Mouse (Mus musculus): ENCODE results near the gene Olfr147. TPM values are rescaled to one million over a fixed set of nuclear protein-coding genes. Genes with fewer than 3 reads are reported as not detected.
"Not testable (repeated sequence)": the region's sequence is repeated elsewhere in the genome, so short reads cannot be mapped to it uniquely, and the experiment has no call there.

Gene Olfr147
- polyA plus RNA-seq (2015; fragmentation: Nextera tagmentation; extraction: Ambion mirVana): not detected in 2 replicates

DNA sequence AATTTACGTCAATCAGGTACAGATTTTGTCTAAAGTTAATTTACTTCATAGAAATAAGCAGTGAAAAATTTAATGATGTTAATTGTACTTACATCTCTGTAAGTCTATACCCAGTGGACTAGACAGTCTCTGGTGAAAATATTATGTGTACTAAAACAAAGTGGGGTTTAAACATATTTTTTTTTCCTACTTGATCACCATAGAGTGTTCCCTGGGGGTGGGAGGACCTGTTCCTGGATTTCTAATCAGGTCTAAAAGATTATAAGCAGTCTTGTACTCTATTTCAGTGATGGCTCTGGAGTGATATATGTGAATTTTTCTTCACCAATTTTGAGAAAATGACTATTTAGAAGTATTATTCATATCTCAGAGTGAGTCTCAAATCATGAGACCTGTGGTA lies at the start of gene Olfr147:
TSS of gene Olfr147 (plus strand) at position 301 of the 400 bp plus-strand sequence.
- no peak for ATAC-seq (ENCODE audit: extremely low read depth, insufficient number of reproducible peaks, low FRiP score, low TSS enrichment)
- H3K9ac ChIP-seq: no peak within 1 kb of the TSS
- no peaks in the 10 kb centered on the region for H3K9me3 ChIP-seq
- H3K4me3 ChIP-seq: no peak within 1 kb of the TSS
- no peaks in the 10 kb centered on the region for H3K27me3 ChIP-seq (replicated peaks)
- H3K4me2 ChIP-seq: no peak within 1 kb of the TSS
- WGBS: 64% methylated on average over 1 of the region's 1 CpGs
- H3K27ac ChIP-seq (replicated peaks): no peak within 1 kb of the TSS
- no peaks in the 10 kb centered on the region for H3K36me3 ChIP-seq
- H3K4me1 ChIP-seq: no peaks in the 10 kb centered on the region

DNA sequence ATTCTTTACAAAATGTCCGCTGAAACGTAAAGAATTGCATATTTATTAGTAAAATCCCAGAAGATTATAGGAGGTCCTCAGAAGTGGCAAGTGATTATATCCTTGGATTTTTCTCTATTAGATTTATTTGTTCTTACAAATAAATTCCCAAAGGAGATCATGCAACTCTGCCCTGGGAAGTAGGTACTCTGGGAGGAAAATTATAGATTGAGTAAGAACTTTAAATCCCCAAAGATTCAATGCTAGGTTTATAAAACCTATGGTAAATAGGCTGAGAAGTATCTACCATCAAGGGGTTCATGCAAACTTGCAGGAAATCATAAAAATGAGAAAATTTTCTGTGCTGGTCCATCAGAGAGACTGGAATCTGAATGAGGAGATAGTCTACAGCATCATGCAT lies 34.9 kb upstream of the Olfr147 start, which contains the start of gene Olfr250:
TSS of gene Olfr250 (plus strand) at position 301 of the 400 bp plus-strand sequence.
- no peaks in the 10 kb centered on the region for H3K4me1 ChIP-seq
- H3K9me3 ChIP-seq: no peaks in the 10 kb centered on the region
- no peaks in the 10 kb centered on the region for H3K36me3 ChIP-seq
- no peak within 1 kb of the TSS for H3K27ac ChIP-seq (replicated peaks)
- no peaks in the 10 kb centered on the region for H3K27me3 ChIP-seq (replicated peaks)
- WGBS: 82% methylated on average over 2 of the region's 2 CpGs
- H3K9ac ChIP-seq: no peak within 1 kb of the TSS
- ATAC-seq (ENCODE audit: extremely low read depth, insufficient number of reproducible peaks, low FRiP score, low TSS enrichment): no peak
- H3K4me2 ChIP-seq: no peak within 1 kb of the TSS
- no peak within 1 kb of the TSS for H3K4me3 ChIP-seq

DNA sequence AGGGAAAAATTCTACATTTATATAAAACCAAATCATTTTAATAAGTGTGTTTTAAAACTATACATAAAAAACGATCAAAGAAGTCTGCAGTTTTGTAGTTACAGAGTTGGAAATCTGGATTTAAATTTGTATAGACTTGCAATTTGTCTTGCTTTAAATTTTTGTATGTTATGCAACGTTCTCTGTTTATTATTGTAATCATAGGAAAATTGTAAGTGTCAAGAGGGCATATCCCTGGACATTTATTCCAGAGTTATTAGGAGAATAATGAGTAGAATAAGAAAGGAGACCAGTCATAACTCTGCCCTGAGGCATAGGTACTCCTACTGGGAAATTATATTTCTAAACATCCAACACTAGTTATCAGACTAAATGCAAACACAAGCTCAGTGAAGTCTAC lies 24.7 kb upstream of the Olfr147 start, which contains the start of gene Olfr251:
TSS of gene Olfr251 (plus strand) at position 301 of the 400 bp plus-strand sequence.
- no peaks in the 10 kb centered on the region for H3K4me1 ChIP-seq
- ATAC-seq (ENCODE audit: extremely low read depth, insufficient number of reproducible peaks, low FRiP score, low TSS enrichment): no peak
- 53% methylated on average over 2 of the region's 2 CpGs for WGBS
- H3K4me2 ChIP-seq: no peak within 1 kb of the TSS
- no peaks in the 10 kb centered on the region for H3K36me3 ChIP-seq
- no peak within 1 kb of the TSS for H3K27ac ChIP-seq (replicated peaks)
- no peak within 1 kb of the TSS for H3K4me3 ChIP-seq
- no peak within 1 kb of the TSS for H3K9ac ChIP-seq
- peaks cover 2% of the 10 kb centered on the region; the same call in 1 of the 2 replicates for H3K9me3 ChIP-seq
- no peaks in the 10 kb centered on the region for H3K27me3 ChIP-seq (replicated peaks)

DNA sequence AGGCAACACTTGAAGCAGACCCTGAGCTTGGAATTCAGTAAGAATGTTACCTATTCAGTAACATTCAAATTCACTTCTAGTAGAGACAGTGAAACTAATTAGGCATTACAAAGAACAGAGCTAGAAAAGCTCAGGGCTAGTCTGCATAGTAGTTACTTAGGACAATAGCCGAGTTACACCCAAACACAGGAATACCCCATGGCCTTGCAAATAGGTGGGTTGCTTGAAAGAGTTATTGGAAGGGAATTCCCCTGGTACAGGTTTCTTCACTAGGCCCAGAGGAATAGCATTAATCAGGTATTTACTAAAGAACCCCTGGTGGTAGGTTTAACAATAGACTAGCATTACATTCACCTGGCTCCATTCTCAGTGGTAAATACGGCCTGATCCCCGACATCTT lies 6.0 kb downstream of the Olfr147 start:
- H3K27ac ChIP-seq (replicated peaks); H3K4me3 ChIP-seq; H3K27me3 ChIP-seq (replicated peaks); H3K9me3 ChIP-seq; H3K4me2 ChIP-seq; H3K4me1 ChIP-seq; H3K9ac ChIP-seq; ATAC-seq (ENCODE audit: extremely low read depth, insufficient number of reproducible peaks, low FRiP score, low TSS enrichment); H3K36me3 ChIP-seq: not testable (repeated sequence)
- WGBS: 74% methylated on average over 3 of the region's 3 CpGs

DNA sequence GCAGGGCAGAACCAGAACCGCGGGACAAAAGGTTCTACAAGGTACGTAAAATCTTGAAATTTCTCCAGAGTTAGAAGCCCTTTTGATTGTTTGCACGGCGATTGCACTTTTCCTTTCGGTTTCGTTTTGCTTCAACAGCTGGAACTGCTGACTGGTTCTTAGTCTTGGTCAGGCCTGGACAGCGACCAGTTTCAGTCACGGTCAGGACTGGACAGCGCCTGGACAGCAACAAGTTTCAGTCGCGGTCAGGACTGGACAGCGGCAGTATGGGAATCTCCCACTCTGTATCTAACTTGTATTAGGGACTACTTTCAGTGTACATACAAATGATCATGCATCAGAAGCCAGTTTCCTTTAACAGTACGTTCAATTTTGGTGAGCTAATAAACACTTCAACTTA lies 12.0 kb downstream of the Olfr147 start:
- H3K9me3 ChIP-seq; H3K27me3 ChIP-seq (replicated peaks); ATAC-seq (ENCODE audit: extremely low read depth, insufficient number of reproducible peaks, low FRiP score, low TSS enrichment); H3K4me3 ChIP-seq; H3K4me1 ChIP-seq; H3K4me2 ChIP-seq; H3K9ac ChIP-seq; H3K27ac ChIP-seq (replicated peaks); H3K36me3 ChIP-seq: not testable (repeated sequence)
- 84% methylated on average over 14 of the region's 14 CpGs for WGBS

DNA sequence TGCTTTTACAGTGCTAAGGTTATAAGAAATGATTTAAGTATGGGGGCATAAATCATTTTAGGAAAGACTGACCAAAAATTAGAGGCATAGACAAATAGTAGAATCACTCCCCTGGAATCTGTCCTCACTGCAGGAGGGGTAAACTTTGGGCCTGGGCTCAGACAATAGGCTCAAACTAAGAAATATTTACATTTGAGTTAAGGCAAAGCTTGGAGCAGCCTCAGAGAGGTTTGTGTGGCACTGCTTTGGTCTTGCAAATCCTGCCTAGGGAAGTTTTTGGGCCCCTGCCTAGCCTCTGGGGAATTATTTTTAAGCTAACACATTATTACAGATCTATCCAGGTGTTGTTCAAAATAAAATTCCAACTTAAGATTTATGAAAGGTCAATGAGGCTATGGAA lies 22.3 kb downstream of the Olfr147 start:
- peaks cover 9% of the 10 kb centered on the region; the same call in 1 of the 2 replicates for H3K9me3 ChIP-seq
- no peaks in the 10 kb centered on the region for H3K27me3 ChIP-seq (replicated peaks)
- H3K36me3 ChIP-seq: no peaks in the 10 kb centered on the region
- H3K4me2 ChIP-seq: no peak overlapping the region
- no peak for ATAC-seq (ENCODE audit: extremely low read depth, insufficient number of reproducible peaks, low FRiP score, low TSS enrichment)
- no peak overlapping the region for H3K4me3 ChIP-seq
- H3K4me1 ChIP-seq: no peaks in the 10 kb centered on the region
- no peak overlapping the region for H3K9ac ChIP-seq
- H3K27ac ChIP-seq (replicated peaks): no peak overlapping the region

DNA sequence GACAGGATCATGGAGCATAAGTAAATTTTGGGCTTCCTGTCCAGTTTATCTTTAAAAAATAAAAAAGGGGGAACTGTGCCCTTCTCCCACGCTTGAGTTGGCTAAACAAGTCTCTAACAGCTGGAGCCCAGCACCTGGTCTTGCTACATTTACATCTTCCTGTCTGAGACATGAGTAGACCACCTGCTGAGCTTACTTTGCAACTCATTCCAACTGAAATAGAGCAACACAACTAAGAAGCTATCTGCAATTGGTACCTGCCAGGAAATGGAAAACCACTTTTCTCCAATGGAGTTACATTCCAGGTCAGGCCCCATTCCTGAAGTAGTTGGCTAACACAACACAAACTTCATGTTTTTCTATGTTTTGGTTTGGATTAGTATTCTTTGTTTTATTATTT lies 25.5 kb downstream of the Olfr147 start:
- H3K9me3 ChIP-seq: peaks cover 6% of the 10 kb centered on the region; the same call in 1 of the 2 replicates
- H3K27ac ChIP-seq (replicated peaks): no peak overlapping the region
- no peak overlapping the region for H3K4me3 ChIP-seq
- no peak overlapping the region for H3K9ac ChIP-seq
- no peaks in the 10 kb centered on the region for H3K27me3 ChIP-seq (replicated peaks)
- H3K4me2 ChIP-seq: no peak overlapping the region
- 31% methylated on average over 1 of the region's 1 CpGs for WGBS
- no peaks in the 10 kb centered on the region for H3K4me1 ChIP-seq
- no peaks in the 10 kb centered on the region for H3K36me3 ChIP-seq
- ATAC-seq (ENCODE audit: extremely low read depth, insufficient number of reproducible peaks, low FRiP score, low TSS enrichment): no peak

DNA sequence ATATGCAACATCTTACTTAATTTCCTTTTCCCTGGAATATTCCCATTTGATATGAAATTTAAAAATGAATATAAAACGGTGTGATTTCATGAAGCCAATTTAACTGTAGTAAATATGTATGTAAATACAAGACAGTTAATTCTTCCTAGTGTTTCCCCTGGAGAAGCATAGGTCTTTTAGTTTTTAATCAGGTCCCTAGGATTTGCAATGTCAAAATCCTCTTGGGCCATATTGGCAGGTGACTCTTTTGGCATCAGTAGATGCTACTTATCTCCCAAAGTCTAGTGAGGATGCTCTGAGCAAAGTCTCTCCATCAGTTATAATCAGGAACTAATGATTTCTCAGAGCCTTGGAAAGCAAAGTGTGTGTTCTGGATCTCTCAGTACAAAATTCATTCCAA lies 27.7 kb downstream of the Olfr147 start, which contains the start of gene Olfr901:
TSS of gene Olfr901 (plus strand) at position 301 of the 400 bp plus-strand sequence.
- Histone ChIP-seq H3K4me3 (no peak within 1 kb of the TSS), H3K9ac (no peak within 1 kb of the TSS), H3K9me3 (peaks cover 6% of the 10 kb centered on the region; the same call in 1 of the 2 replicates), H3K4me2 (no peak within 1 kb of the TSS), H3K27ac (replicated peaks) (no peak within 1 kb of the TSS), H3K36me3 (no peaks in the 10 kb centered on the region), H3K4me1 (no peaks in the 10 kb centered on the region), H3K27me3 (replicated peaks) (no peaks in the 10 kb centered on the region)
- 76% methylated on average over 1 of the region's 1 CpGs for WGBS
- ATAC-seq (ENCODE audit: extremely low read depth, insufficient number of reproducible peaks, low FRiP score, low TSS enrichment): no peak

DNA sequence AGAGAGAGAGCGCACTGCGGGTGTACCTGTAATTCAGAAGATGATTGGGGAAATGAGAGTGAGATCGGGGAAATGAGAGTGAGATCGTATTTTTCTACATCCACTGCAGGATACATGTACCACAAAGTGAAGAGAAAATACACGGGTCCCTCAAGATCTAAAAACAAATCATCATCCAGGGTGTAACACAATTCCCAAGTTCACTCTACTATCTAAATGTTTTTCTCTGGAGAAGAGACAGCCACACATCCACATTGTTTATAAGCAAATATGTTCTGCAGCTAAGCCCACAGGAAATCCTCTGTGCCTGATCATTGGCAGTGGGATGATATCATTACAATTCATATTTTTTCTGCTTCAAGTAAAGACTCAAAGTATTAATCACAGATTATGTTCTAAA lies 45.9 kb downstream of the Olfr147 start, which contains the start of gene Olfr902:
TSS of gene Olfr902 (plus strand) at position 301 of the 400 bp plus-strand sequence.
- no peak within 1 kb of the TSS for H3K4me3 ChIP-seq
- no peak within 1 kb of the TSS for H3K9ac ChIP-seq
- H3K27me3 ChIP-seq (replicated peaks): no peaks in the 10 kb centered on the region
- no peak within 1 kb of the TSS for H3K27ac ChIP-seq (replicated peaks)
- no peak within 1 kb of the TSS for H3K4me2 ChIP-seq
- H3K9me3 ChIP-seq: no peaks in the 10 kb centered on the region
- ATAC-seq (ENCODE audit: extremely low read depth, insufficient number of reproducible peaks, low FRiP score, low TSS enrichment): no peak
- H3K4me1 ChIP-seq: no peaks in the 10 kb centered on the region
- H3K36me3 ChIP-seq: no peaks in the 10 kb centered on the region
- WGBS: 83% methylated on average over 5 of the region's 5 CpGs

Other genes with a start within 250 kb of the Olfr147 start
- not detected in 2 replicates for gene Olfr891, start 220.9 kb upstream of the Olfr147 start, polyA plus RNA-seq (2015; fragmentation: Nextera tagmentation; extraction: Ambion mirVana)
- not detected in 2 replicates for gene Olfr893, start 193.3 kb upstream of the Olfr147 start, polyA plus RNA-seq (2015; fragmentation: Nextera tagmentation; extraction: Ambion mirVana)
- not detected in 2 replicates for gene Olfr894, start 183.6 kb upstream of the Olfr147 start, polyA plus RNA-seq (2015; fragmentation: Nextera tagmentation; extraction: Ambion mirVana)
- not detected in 2 replicates for gene Olfr143, start 148.9 kb upstream of the Olfr147 start, polyA plus RNA-seq (2015; fragmentation: Nextera tagmentation; extraction: Ambion mirVana)
- not detected in 2 replicates for gene Olfr895, start 133.8 kb upstream of the Olfr147 start, polyA plus RNA-seq (2015; fragmentation: Nextera tagmentation; extraction: Ambion mirVana)
- gene Olfr896-ps1, start 110.6 kb upstream of the Olfr147 start, polyA plus RNA-seq (2015; fragmentation: Nextera tagmentation; extraction: Ambion mirVana): not detected in 2 replicates
- not detected in 2 replicates for gene Olfr25, start 72.6 kb upstream of the Olfr147 start, polyA plus RNA-seq (2015; fragmentation: Nextera tagmentation; extraction: Ambion mirVana)
- not detected in 2 replicates for gene Olfr898, start 53.3 kb upstream of the Olfr147 start, polyA plus RNA-seq (2015; fragmentation: Nextera tagmentation; extraction: Ambion mirVana)
- not detected in 2 replicates for gene Olfr250, start 34.8 kb upstream of the Olfr147 start, polyA plus RNA-seq (2015; fragmentation: Nextera tagmentation; extraction: Ambion mirVana)
- not detected in 2 replicates for gene Olfr251, start 24.6 kb upstream of the Olfr147 start, polyA plus RNA-seq (2015; fragmentation: Nextera tagmentation; extraction: Ambion mirVana)
- not detected in 2 replicates for gene Olfr901, start 27.8 kb downstream of the Olfr147 start, polyA plus RNA-seq (2015; fragmentation: Nextera tagmentation; extraction: Ambion mirVana)
- gene Olfr902, start 46.0 kb downstream of the Olfr147 start, polyA plus RNA-seq (2015; fragmentation: Nextera tagmentation; extraction: Ambion mirVana): not detected in 2 replicates
- not detected in 2 replicates for gene Olfr904, start 61.4 kb downstream of the Olfr147 start, polyA plus RNA-seq (2015; fragmentation: Nextera tagmentation; extraction: Ambion mirVana)
- gene Olfr905, start 69.4 kb downstream of the Olfr147 start, polyA plus RNA-seq (2015; fragmentation: Nextera tagmentation; extraction: Ambion mirVana): not detected in 2 replicates
- not detected in 2 replicates for gene Olfr906, start 85.4 kb downstream of the Olfr147 start, polyA plus RNA-seq (2015; fragmentation: Nextera tagmentation; extraction: Ambion mirVana)
- gene Olfr907, start 94.1 kb downstream of the Olfr147 start, polyA plus RNA-seq (2015; fragmentation: Nextera tagmentation; extraction: Ambion mirVana): not detected in 2 replicates
- gene Olfr911-ps1, start 119.9 kb downstream of the Olfr147 start, polyA plus RNA-seq (2015; fragmentation: Nextera tagmentation; extraction: Ambion mirVana): not detected in 2 replicates
- not detected in 2 replicates for gene Olfr910, start 136.2 kb downstream of the Olfr147 start, polyA plus RNA-seq (2015; fragmentation: Nextera tagmentation; extraction: Ambion mirVana)
- gene Olfr912, start 178.5 kb downstream of the Olfr147 start, polyA plus RNA-seq (2015; fragmentation: Nextera tagmentation; extraction: Ambion mirVana): not detected in 2 replicates
- gene Olfr913, start 191.1 kb downstream of the Olfr147 start, polyA plus RNA-seq (2015; fragmentation: Nextera tagmentation; extraction: Ambion mirVana): not detected in 2 replicates
- not detected in 2 replicates for gene Olfr914, start 203.4 kb downstream of the Olfr147 start, polyA plus RNA-seq (2015; fragmentation: Nextera tagmentation; extraction: Ambion mirVana)

Data from heart, embryonic 13.5 days (tissue).